In genomic region chr2:31762853-31763252, GRCm38 (mm10) we compare ENCODE assay signal across 9 mouse cellular contexts. TPM values are rescaled to one million over a fixed set of nuclear protein-coding genes. Genes with fewer than 3 reads are reported as not detected.
DNase-seq lines count a peak whose midpoint lies in the region; ATAC-seq and TF ChIP-seq lines count a peak whose summit lies in the region.
"Had no signal": no experiment of that assay in that cellular context is flagged by ENCODE, and none has a peak within 500 bp of the region (broad histone marks: within the 10 kb centered on the region; RNA-seq: fewer than 3 reads in every experiment).

No protein-coding gene starts in this region.

- peaks cover 45% of the 10 kb centered on the region for H3K4me1 ChIP-seq in kidney, embryonic 14.5 days (ENCODE audit: control insufficient read depth, insufficient read depth, low read length)
- peaks cover 61% of the 10 kb centered on the region for H3K4me1 ChIP-seq in bone marrow macrophage, adult 2 months (ENCODE audit: control insufficient read depth, insufficient read depth, low read length)
- peaks cover 44% of the 10 kb centered on the region for H3K4me1 ChIP-seq in hindbrain, embryonic 14.5 days (replicated peaks; ENCODE audit: control insufficient read depth, insufficient read depth, low read length)
- H3K4me1 ChIP-seq in midbrain, embryonic 14.5 days (ENCODE audit: control insufficient read depth, insufficient read depth, low read length): peaks cover 43% of the 10 kb centered on the region

- 36% methylated on average over 2 of the region's 2 CpGs for WGBS in kidney, embryonic 14.5 days
- 10% methylated on average over 2 of the region's 2 CpGs for WGBS in hindbrain, embryonic 14.5 days
- 11% methylated on average over 2 of the region's 2 CpGs for WGBS in midbrain, embryonic 14.5 days

- no peaks in the 10 kb centered on the region for H3K27me3 ChIP-seq in kidney, embryonic 14.5 days (ENCODE audit: control insufficient read depth, insufficient read depth, low read length)
- no peaks in the 10 kb centered on the region for H3K27me3 ChIP-seq in hindbrain, embryonic 14.5 days (ENCODE audit: control insufficient read depth, insufficient read depth, low read length)
- no peaks in the 10 kb centered on the region for H3K27me3 ChIP-seq in midbrain, embryonic 14.5 days (ENCODE audit: control insufficient read depth, insufficient read depth, low read length)

- peak overlapping the region; percentile 62 for H3K4me2 ChIP-seq in kidney, embryonic 14.5 days (replicated peaks; ENCODE audit: low read depth, low read length)
- H3K4me2 ChIP-seq in hindbrain, embryonic 14.5 days (replicated peaks): peak overlapping the region; percentile 65; the same call in 1 of the 2 replicates
- peak overlapping the region; percentile 36; the same call in 1 of the 2 replicates for H3K4me2 ChIP-seq in midbrain, embryonic 14.5 days (ENCODE audit: low read length)

- no peaks in the 10 kb centered on the region for H3K36me3 ChIP-seq in kidney, embryonic 14.5 days (ENCODE audit: control insufficient read depth, insufficient read depth, low read length)
- no peaks in the 10 kb centered on the region for H3K36me3 ChIP-seq in hindbrain, embryonic 14.5 days (replicated peaks; ENCODE audit: control insufficient read depth, insufficient read depth)
- H3K36me3 ChIP-seq in midbrain, embryonic 14.5 days (ENCODE audit: control insufficient read depth, insufficient read depth, low read length): no peaks in the 10 kb centered on the region

- H3K27ac ChIP-seq in kidney, embryonic 14.5 days (ENCODE audit: low read depth, low read length): peak overlapping the region; percentile 71; the same call in 1 of the 2 replicates
- H3K27ac ChIP-seq in bone marrow macrophage, adult 2 months (ENCODE audit: insufficient read depth, low read depth, low read length): peak overlapping the region; percentile 80
- H3K27ac ChIP-seq in hindbrain, embryonic 14.5 days: no peak overlapping the region
- no peak overlapping the region for H3K27ac ChIP-seq in midbrain, embryonic 14.5 days (replicated peaks; ENCODE audit: low read depth, low read length)

- no peak for TF ChIP-seq POLR2A in bone marrow macrophage, adult 2 months (IDR thresholded peaks at IDR 0.05; ENCODE audit: borderline replicate concordance, low read depth, low read length)

- peak overlapping the region; percentile 8; the same call in 1 of the 2 replicates for H3K4me3 ChIP-seq in kidney, embryonic 14.5 days (ENCODE audit: low read length)
- 0 out of 2 replicates have a peak overlapping the region, but pooled peaks have one; percentile 2 for H3K4me3 ChIP-seq in bone marrow macrophage, adult 2 months (ENCODE audit: insufficient read depth, low read length)
- no peak overlapping the region for H3K4me3 ChIP-seq in hindbrain, embryonic 14.5 days (replicated peaks; ENCODE audit: low read length)
- no peak overlapping the region for H3K4me3 ChIP-seq in midbrain, embryonic 14.5 days (replicated peaks; ENCODE audit: low read depth, low read length)

- no peak for TF ChIP-seq CTCF in bone marrow macrophage, adult 2 months (IDR thresholded peaks at IDR 0.05; ENCODE audit: low read depth, low read length)

- no peak for ATAC-seq in kidney, embryonic 14.5 days (ENCODE audit: low FRiP score, low TSS enrichment)
- ATAC-seq in hindbrain, embryonic 14.5 days (ENCODE audit: low FRiP score): no peak
- ATAC-seq in midbrain, embryonic 14.5 days (ENCODE audit: low FRiP score, low TSS enrichment): no peak
- no peak for ATAC-seq in activated CD4-positive, CD25-positive, alpha-beta regulatory T cell, adult 4 months

- H3K9ac ChIP-seq in kidney, embryonic 14.5 days (ENCODE audit: low read depth, low read length): no peak overlapping the region
- no peak overlapping the region for H3K9ac ChIP-seq in hindbrain, embryonic 14.5 days
- no peak overlapping the region for H3K9ac ChIP-seq in midbrain, embryonic 14.5 days (replicated peaks; ENCODE audit: low read length)

- no peak for DNase-seq in kidney, postnatal 10 days
- no peak for DNase-seq in hindbrain, embryonic 14.5 days (ENCODE audit: low spot score)
- DNase-seq in midbrain, embryonic 14.5 days: no peak
- no peak for DNase-seq in ovary, postnatal 36 days (ENCODE audit: low spot score)
- no peak for DNase-seq in adrenal gland, postnatal 25 days
- DNase-seq: kidney, adult 9 months had no signal

- no peaks in the 10 kb centered on the region for H3K9me3 ChIP-seq in kidney, embryonic 14.5 days (ENCODE audit: control insufficient read depth, low read length)
- H3K9me3 ChIP-seq in hindbrain, embryonic 14.5 days (ENCODE audit: control insufficient read depth, low read length): no peaks in the 10 kb centered on the region
- no peaks in the 10 kb centered on the region for H3K9me3 ChIP-seq in midbrain, embryonic 14.5 days (ENCODE audit: control insufficient read depth, low read length)

RNA-seq across cellular contexts. Expression of gene Qrfp, which starts 47.5 kb away (rescaled TPM):
- polyA plus RNA-seq in kidney, embryonic 14.5 days (2014; fragmentation: Nextera tagmentation; extraction: Ambion mirVana): 0.09 TPM in 1 of 2 replicates, not detected in the other
- not detected in 2 replicates for polyA plus RNA-seq in bone marrow macrophage, adult 2 months (2012; ENCODE audit: insufficient read depth, insufficient read length, missing spikeins)
- not detected in 2 replicates for polyA plus RNA-seq in hindbrain, embryonic 14.5 days (2014; fragmentation: Nextera tagmentation; extraction: Ambion mirVana)
- 0.13 TPM in 1 of 2 replicates, not detected in the other for polyA plus RNA-seq in midbrain, embryonic 14.5 days (2014; fragmentation: Nextera tagmentation; extraction: Ambion mirVana)
- polyA plus RNA-seq in activated CD4-positive, CD25-positive, alpha-beta regulatory T cell, adult 4 months (2017; shearing (Covaris generic)): under 1 TPM; 0.47 to 0.48 TPM
- not detected in 2 replicates for total RNA-seq in adrenal gland, postnatal 25 days (2021)

Comparison
In these comparisons a context has a peak if more than half of its experiments do, and no peak if none do; other contexts are left out.
1. H3K27ac ChIP-seq: peak in kidney, embryonic 14.5 days (single experiment) and bone marrow macrophage, adult 2 months (single experiment); none in hindbrain, embryonic 14.5 days (single experiment) and midbrain, embryonic 14.5 days (single experiment).
2. H3K4me3 ChIP-seq: peak in kidney, embryonic 14.5 days (single experiment) and bone marrow macrophage, adult 2 months (single experiment); none in hindbrain, embryonic 14.5 days (single experiment) and midbrain, embryonic 14.5 days (single experiment).
3. Peak in every context shown above with its lines, with median percentiles within 50 percentile points of each other: H3K4me2 ChIP-seq.